Mouse (Mus musculus): Measurements from ENCODE around the gene Twsg1. TPM values are rescaled to one million over a fixed set of nuclear protein-coding genes. Genes with fewer than 3 reads are reported as not detected.
A peak's percentile ranks its signal among the peaks of the same experiment; 100 is the strongest.

Twsg1 gene
- polyA plus RNA-seq, 1 experiment from 2014 or later, result 87.4 TPM

- Histone ChIP-seq H3K4me3 (no peak overlapping the region), H3K36me3 (peaks cover 9% of the 10 kb centered on the region; the same call in 1 of the 2 replicates), H3K9ac (no peak overlapping the region), H3K27me3 (replicated peaks) (no peaks in the 10 kb centered on the region), H3K4me2 (no peak overlapping the region), H3K4me1 (peaks cover 20% of the 10 kb centered on the region), H3K9me3 (peaks cover 4% of the 10 kb centered on the region; the same call in 1 of the 2 replicates), H3K27ac (replicated peaks) (no peak overlapping the region)
- ATAC-seq (ENCODE audit: extremely low read depth, insufficient number of reproducible peaks, low FRiP score, low TSS enrichment), result no peak
Measured at GRCm38 (mm10) chr17:65908270-65908669, 42.8 kb downstream of the Twsg1 start.

- Histone ChIP-seq H3K27me3 (replicated peaks) (no peaks in the 10 kb centered on the region), H3K4me2 (peak overlapping the region; percentile 55), H3K4me1 (peaks cover 20% of the 10 kb centered on the region), H3K9ac (peak overlapping the region; percentile 66), H3K4me3 (0 out of 2 replicates have a peak overlapping the region, but pooled peaks have one; percentile 10), H3K27ac (replicated peaks) (peak overlapping the region; percentile 67), H3K36me3 (peaks cover 13% of the 10 kb centered on the region; the same call in 1 of the 2 replicates), H3K9me3 (peaks cover 10% of the 10 kb centered on the region; the same call in 1 of the 2 replicates)
- WGBS, result 36% methylated on average over 11 of the region's 11 CpGs
- peak; percentile 56 for ATAC-seq (ENCODE audit: extremely low read depth, insufficient number of reproducible peaks, low FRiP score, low TSS enrichment)
Measured at GRCm38 (mm10) chr17:65906895-65907401, 44.1 kb downstream of the Twsg1 start.

- peak overlapping the region; percentile 67 for H3K27ac ChIP-seq (replicated peaks)
- ATAC-seq (ENCODE audit: extremely low read depth, insufficient number of reproducible peaks, low FRiP score, low TSS enrichment), result no peak
- H3K9ac ChIP-seq, result peak overlapping the region; percentile 66
- peaks cover 20% of the 10 kb centered on the region for H3K4me1 ChIP-seq
- H3K27me3 ChIP-seq (replicated peaks), result no peaks in the 10 kb centered on the region
- H3K4me2 ChIP-seq, result peak overlapping the region; percentile 55
- WGBS, result 26% methylated on average over 12 of the region's 12 CpGs
- H3K36me3 ChIP-seq, result peaks cover 13% of the 10 kb centered on the region; the same call in 1 of the 2 replicates
- peaks cover 10% of the 10 kb centered on the region; the same call in 1 of the 2 replicates for H3K9me3 ChIP-seq
- H3K4me3 ChIP-seq, result no peak overlapping the region
Measured at GRCm38 (mm10) chr17:65906313-65906894, 44.6 kb downstream of the Twsg1 start.

- Histone ChIP-seq H3K9ac (no peak overlapping the region), H3K27ac (replicated peaks) (no peak overlapping the region), H3K4me3 (no peak overlapping the region), H3K36me3 (peaks cover 13% of the 10 kb centered on the region; the same call in 1 of the 2 replicates), H3K9me3 (peaks cover 10% of the 10 kb centered on the region; the same call in 1 of the 2 replicates), H3K4me1 (peaks cover 20% of the 10 kb centered on the region), H3K4me2 (no peak overlapping the region), H3K27me3 (replicated peaks) (no peaks in the 10 kb centered on the region)
- WGBS, result 69% methylated on average over 14 of the region's 14 CpGs
- ATAC-seq (ENCODE audit: extremely low read depth, insufficient number of reproducible peaks, low FRiP score, low TSS enrichment), result no peak
Measured at GRCm38 (mm10) chr17:65905241-65905640, 45.8 kb downstream of the Twsg1 start.

- H3K9ac ChIP-seq, result no peak overlapping the region
- no peak for ATAC-seq (ENCODE audit: extremely low read depth, insufficient number of reproducible peaks, low FRiP score, low TSS enrichment)
- WGBS, result 90% methylated on average over 8 of the region's 8 CpGs
Measured at GRCm38 (mm10) chr17:65903826-65904225, 47.2 kb downstream of the Twsg1 start.

GRCm38 (mm10) chr17:65903011-65903410, 48.0 kb downstream of the Twsg1 start:
- ATAC-seq (ENCODE audit: extremely low read depth, insufficient number of reproducible peaks, low FRiP score, low TSS enrichment), result no peak
- Histone ChIP-seq H3K4me2 (no peak overlapping the region), H3K9me3 (peaks cover 10% of the 10 kb centered on the region; the same call in 1 of the 2 replicates), H3K4me1 (peaks cover 20% of the 10 kb centered on the region), H3K27ac (replicated peaks) (no peak overlapping the region), H3K4me3 (no peak overlapping the region), H3K27me3 (replicated peaks) (no peaks in the 10 kb centered on the region), H3K36me3 (peaks cover 13% of the 10 kb centered on the region; the same call in 1 of the 2 replicates), H3K9ac (no peak overlapping the region)
- WGBS, result 87% methylated on average over 1 of the region's 1 CpGs

More at GRCm38 (mm10) chr17:65903826-65904225, 47.2 kb downstream of the Twsg1 start:
- Histone ChIP-seq H3K4me1 (peaks cover 20% of the 10 kb centered on the region), H3K9me3 (peaks cover 10% of the 10 kb centered on the region; the same call in 1 of the 2 replicates), H3K4me2 (no peak overlapping the region), H3K36me3 (peaks cover 13% of the 10 kb centered on the region; the same call in 1 of the 2 replicates), H3K27me3 (replicated peaks) (no peaks in the 10 kb centered on the region), H3K4me3 (no peak overlapping the region), H3K27ac (replicated peaks) (no peak overlapping the region)

GRCm38 (mm10) chr17:65902281-65902680, 48.7 kb downstream of the Twsg1 start:
- peaks cover 10% of the 10 kb centered on the region; the same call in 1 of the 2 replicates for H3K9me3 ChIP-seq
- no peak overlapping the region for H3K4me3 ChIP-seq
- H3K9ac ChIP-seq, result no peak overlapping the region
- H3K27me3 ChIP-seq (replicated peaks), result no peaks in the 10 kb centered on the region
- 78% methylated on average over 6 of the region's 6 CpGs for WGBS
- ATAC-seq (ENCODE audit: extremely low read depth, insufficient number of reproducible peaks, low FRiP score, low TSS enrichment), result no peak
- peaks cover 15% of the 10 kb centered on the region for H3K4me1 ChIP-seq
- H3K4me2 ChIP-seq, result no peak overlapping the region
- H3K36me3 ChIP-seq, result peaks cover 13% of the 10 kb centered on the region; the same call in 1 of the 2 replicates
- H3K27ac ChIP-seq (replicated peaks), result no peak overlapping the region

GRCm38 (mm10) chr17:65896016-65896415, 55.0 kb downstream of the Twsg1 start:
- Histone ChIP-seq H3K9ac (no peak overlapping the region), H3K36me3 (no peaks in the 10 kb centered on the region), H3K4me3 (no peak overlapping the region), H3K4me1 (no peaks in the 10 kb centered on the region), H3K9me3 (0 out of 2 replicates have a peak, but pooled peaks cover 6% of the 10 kb centered on the region), H3K27me3 (replicated peaks) (no peaks in the 10 kb centered on the region), H3K4me2 (no peak overlapping the region), H3K27ac (replicated peaks) (no peak overlapping the region)
- no peak for ATAC-seq (ENCODE audit: extremely low read depth, insufficient number of reproducible peaks, low FRiP score, low TSS enrichment)
- 73% methylated on average over 3 of the region's 3 CpGs for WGBS

- peaks cover 13% of the 10 kb centered on the region for H3K4me1 ChIP-seq
- ATAC-seq (ENCODE audit: extremely low read depth, insufficient number of reproducible peaks, low FRiP score, low TSS enrichment), result no peak
- 78% methylated on average over 5 of the region's 5 CpGs for WGBS
- H3K9me3 ChIP-seq, result no peaks in the 10 kb centered on the region
- no peaks in the 10 kb centered on the region for H3K27me3 ChIP-seq (replicated peaks)
- no peak overlapping the region for H3K4me2 ChIP-seq
- H3K9ac ChIP-seq, result no peak overlapping the region
- H3K27ac ChIP-seq (replicated peaks), result no peak overlapping the region
- H3K4me3 ChIP-seq, result no peak overlapping the region
- no peaks in the 10 kb centered on the region for H3K36me3 ChIP-seq
Measured at GRCm38 (mm10) chr17:65889476-65889875, 61.5 kb downstream of the Twsg1 start.

GRCm38 (mm10) chr17:65886571-65886970, 64.5 kb downstream of the Twsg1 start:
- Histone ChIP-seq H3K9me3 (no peaks in the 10 kb centered on the region), H3K27ac (replicated peaks) (peak overlapping the region; percentile 99), H3K36me3 (no peaks in the 10 kb centered on the region), H3K4me3 (peak overlapping the region; percentile 74), H3K9ac (peak overlapping the region; percentile 90), H3K4me1 (peaks cover 37% of the 10 kb centered on the region), H3K4me2 (peak overlapping the region; percentile 96), H3K27me3 (replicated peaks) (no peaks in the 10 kb centered on the region)
- WGBS, result 63% methylated on average over 9 of the region's 9 CpGs
- ATAC-seq (ENCODE audit: extremely low read depth, insufficient number of reproducible peaks, low FRiP score, low TSS enrichment), result no peak

GRCm38 (mm10) chr17:65885697-65886529, 65.1 kb downstream of the Twsg1 start, which contains the start of gene Ralbp1:
Gene Ralbp1 (minus strand): TSS chr17:65885798.
- Histone ChIP-seq H3K27me3 (replicated peaks) (no peaks in the 10 kb centered on the region), H3K9ac (peak within 1 kb of the TSS; percentile 90), H3K4me3 (peak within 1 kb of the TSS; percentile 74), H3K36me3 (no peaks in the 10 kb centered on the region), H3K4me1 (peaks cover 43% of the 10 kb centered on the region), H3K4me2 (peak within 1 kb of the TSS; percentile 96), H3K9me3 (no peaks in the 10 kb centered on the region), H3K27ac (replicated peaks) (peak within 1 kb of the TSS; percentile 99)
- ATAC-seq (ENCODE audit: extremely low read depth, insufficient number of reproducible peaks, low FRiP score, low TSS enrichment), result no peak
- WGBS, result 6% methylated on average over 14 of the region's 14 CpGs
